Mouse (Mus musculus): ENCODE data around the gene Csdc2.

Csdc2 gene

DNA sequence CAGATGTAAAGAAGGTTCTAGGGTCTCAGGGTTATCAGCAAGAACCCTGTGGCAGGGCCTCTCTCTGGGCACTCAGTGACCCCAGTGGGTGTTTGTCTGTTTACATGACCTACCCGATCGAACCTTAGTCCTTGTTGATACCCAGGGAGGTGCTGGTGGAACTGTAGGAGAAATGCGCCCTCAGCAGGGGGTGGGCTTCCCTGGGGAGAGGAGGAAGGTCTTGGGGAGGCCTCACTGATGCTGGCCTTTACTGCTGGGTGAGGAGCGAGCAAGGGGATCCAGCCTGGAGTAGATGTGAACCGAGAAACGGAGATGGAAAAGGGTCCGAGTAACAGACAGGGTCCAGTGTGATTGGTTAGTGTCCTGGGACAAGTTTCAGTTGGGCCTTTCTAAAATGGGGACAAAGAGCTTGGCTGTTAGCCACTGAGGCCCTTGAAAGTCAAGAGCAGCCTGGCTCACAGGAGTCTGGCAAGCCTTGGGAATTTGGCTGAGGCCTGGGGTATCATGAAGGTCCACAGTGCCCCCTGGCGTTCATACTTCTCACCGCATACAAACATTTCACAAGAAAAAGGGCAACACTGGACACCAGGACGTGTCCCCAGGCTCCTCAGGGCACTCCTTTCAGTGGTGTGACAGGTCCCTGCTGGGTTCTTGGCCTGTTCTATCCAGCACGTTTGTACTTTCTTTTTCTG lies 53.0 kb downstream of the Csdc2 start:
- DNase-seq (ENCODE audit: extremely low spot score, low spot score): peak; percentile 86

GRCm38 (mm10) chr15:81990549-81990948 lies 54.0 kb downstream of the Csdc2 start:
- DNase-seq (ENCODE audit: extremely low spot score, low spot score): no peak

- no peak for DNase-seq (ENCODE audit: extremely low spot score, low spot score)
Observed at GRCm38 (mm10) chr15:81993992-81994391, 57.4 kb downstream of the Csdc2 start.
